Mouse (Mus musculus) ovary, adult 18-20 months (tissue): ENCODE results near the gene Olfr164.

Source experiments
- DNase-seq: peaks from one replicate; pipeline ENCODE4 v3.0.0; 2022; ENCODE audit warnings: low spot score, mixed read lengths

Gene Olfr164

GRCm38 (mm10) chr16:19313964-19314363 lies at the start of gene Olfr164:
Olfr164 (minus strand) TSS chr16:19314064.
- DNase-seq = no peak

DNA sequence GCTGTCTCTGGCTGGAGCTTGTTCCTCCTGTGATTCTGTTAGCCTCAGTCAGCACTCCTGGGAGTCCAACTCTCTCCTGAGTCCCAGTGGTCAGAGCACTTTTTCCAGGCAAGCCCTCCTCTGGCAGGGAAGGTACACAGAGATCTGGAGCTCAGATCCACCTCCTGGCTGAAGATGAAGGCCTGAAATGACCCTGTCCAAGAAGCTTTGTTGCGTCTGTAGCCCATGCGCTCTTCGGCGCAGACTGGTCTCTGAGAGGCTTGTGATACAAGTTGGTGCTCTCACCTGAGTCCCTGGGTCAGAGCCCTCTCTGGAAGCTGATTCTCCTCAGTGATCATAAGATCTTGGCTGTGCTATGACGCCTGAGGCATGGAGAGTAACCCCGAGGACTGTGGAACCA lies 35.2 kb upstream of the Olfr164 start:
- DNase-seq = no peak

DNA sequence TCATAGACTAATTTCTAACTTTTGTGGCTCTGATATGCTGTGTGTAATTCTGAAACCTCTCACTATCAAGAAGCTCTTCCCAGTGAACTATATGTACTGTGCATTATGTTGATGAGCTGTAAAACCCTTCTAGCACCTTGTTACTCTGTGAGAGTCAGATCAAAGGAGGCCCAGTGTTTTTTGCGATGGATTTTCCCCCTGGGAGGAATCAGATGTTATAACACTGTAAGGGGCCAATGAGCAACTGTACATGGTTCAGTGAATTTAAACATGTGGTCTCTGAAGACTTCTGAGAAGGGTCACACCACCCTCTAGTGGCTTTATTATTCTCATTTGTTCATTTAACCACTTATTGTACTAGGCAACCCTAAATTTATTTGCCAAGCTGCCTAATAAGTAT lies 50.6 kb downstream of the Olfr164 start:
- no peak for DNase-seq

GRCm38 (mm10) chr16:19260780-19261179 lies 53.1 kb downstream of the Olfr164 start:
- DNase-seq = no peak

DNA sequence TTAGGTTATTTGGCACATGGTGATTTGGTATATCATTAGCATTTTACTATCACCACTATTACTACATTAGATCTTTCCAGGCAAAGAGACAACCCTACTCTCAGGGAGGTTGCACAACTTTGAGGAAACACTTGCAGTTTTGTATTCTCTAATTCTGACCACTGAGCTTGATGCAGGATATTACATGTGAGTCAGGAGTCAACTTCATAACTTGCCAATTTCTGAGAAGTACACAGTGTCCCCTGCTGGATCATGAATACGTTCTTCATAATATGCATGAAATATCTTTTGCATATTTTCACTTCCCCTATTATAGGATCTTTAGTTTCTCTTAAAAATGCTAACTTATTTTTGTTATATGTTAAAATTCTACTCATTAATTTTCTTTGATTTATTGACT lies 68.0 kb downstream of the Olfr164 start:
- DNase-seq = no peak

GRCm38 (mm10) chr16:19241539-19242025 lies 72.3 kb downstream of the Olfr164 start:
- DNase-seq = no peak

GRCm38 (mm10) chr16:19240792-19241538 lies 72.9 kb downstream of the Olfr164 start:
- DNase-seq = no peak

DNA sequence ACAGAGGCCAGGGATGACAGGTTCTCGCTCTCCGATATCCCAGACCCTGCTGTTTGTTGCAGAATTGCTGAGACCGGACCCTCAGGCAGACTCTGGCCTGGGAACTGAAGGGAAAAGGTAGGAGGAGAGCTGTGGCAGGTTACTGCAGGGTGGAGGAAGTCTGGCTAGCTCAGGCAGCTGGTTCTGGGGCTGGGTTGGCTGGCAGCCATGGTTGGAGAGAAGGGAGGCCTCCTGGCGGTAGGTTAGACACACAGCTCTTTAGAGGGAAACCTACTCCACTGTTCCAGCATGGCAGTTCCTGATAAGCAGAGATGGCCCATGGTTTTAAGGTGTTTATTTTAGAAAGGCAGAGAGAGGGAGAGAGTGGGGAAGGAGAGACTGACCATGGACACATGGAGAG lies 77.1 kb downstream of the Olfr164 start:
- no peak for DNase-seq
